In genomic region chr4:13241628-13242479, GRCm38 (mm10) we compare ENCODE assay signal across 10 mouse cellular contexts.
DNase-seq lines count a peak whose midpoint lies in the region; ATAC-seq lines count a peak whose summit lies in the region.
"Had no signal": no experiment of that assay in that cellular context is flagged by ENCODE, and none has a peak within 500 bp of the region (broad histone marks: within the 10 kb centered on the region; RNA-seq: fewer than 3 reads in every experiment).

No protein-coding gene starts in this region.

- no peak overlapping the region for H3K4me2 ChIP-seq in embryonic facial prominence, embryonic 12.5 days (replicated peaks)
- H3K4me2 ChIP-seq in intestine, embryonic 14.5 days (ENCODE audit: low read length) = peak overlapping the region; percentile 23; the same call in 1 of the 2 replicates

- H3K36me3 ChIP-seq in embryonic facial prominence, embryonic 12.5 days = no peaks in the 10 kb centered on the region
- H3K36me3 ChIP-seq in intestine, embryonic 14.5 days (ENCODE audit: control insufficient read depth, insufficient read depth, low read length) = no peaks in the 10 kb centered on the region

- ATAC-seq in embryonic facial prominence, embryonic 12.5 days (ENCODE audit: insufficient number of reproducible peaks, insufficient read depth, low FRiP score, low TSS enrichment) = peak; percentile 89
- peak; percentile 90 for ATAC-seq in intestine, embryonic 14.5 days (replicated peaks; ENCODE audit: low FRiP score, low TSS enrichment, low read depth)

- H3K27ac ChIP-seq in embryonic facial prominence, embryonic 12.5 days = peak overlapping the region; percentile 68
- H3K27ac ChIP-seq in intestine, embryonic 14.5 days (ENCODE audit: low read depth) = peak overlapping the region; percentile 87

- no peaks in the 10 kb centered on the region for H3K9me3 ChIP-seq in embryonic facial prominence, embryonic 12.5 days
- no peaks in the 10 kb centered on the region for H3K9me3 ChIP-seq in intestine, embryonic 14.5 days (ENCODE audit: control insufficient read depth, low read length)

- 30% methylated on average over 21 of the region's 21 CpGs for WGBS in embryonic facial prominence, embryonic 12.5 days
- WGBS in intestine, embryonic 14.5 days = 30% methylated on average over 21 of the region's 21 CpGs

- peaks cover 19% of the 10 kb centered on the region; the same call in 1 of the 2 replicates for H3K4me1 ChIP-seq in embryonic facial prominence, embryonic 12.5 days
- peaks cover 7% of the 10 kb centered on the region; the same call in 1 of the 2 replicates for H3K4me1 ChIP-seq in intestine, embryonic 14.5 days (replicated peaks; ENCODE audit: control insufficient read depth, insufficient read depth, low read length)

- peak; percentile 78 for DNase-seq in heart, adult 11 months
- DNase-seq in heart, postnatal 25 days (ENCODE audit: low spot score) = no peak
- peak; percentile 76 for DNase-seq in intestine, embryonic 14.5 days (ENCODE audit: low spot score)
- peak; percentile 23 for DNase-seq in lung, postnatal 36 days
- DNase-seq in frontal cortex, postnatal 10 days (ENCODE audit: low spot score in 2 of 2) = no peak
- no peak for DNase-seq in right cerebral cortex, postnatal 4 days
- no peak for DNase-seq in cerebellum, postnatal 36 days
- DNase-seq: cerebellum, adult 18-20 months; gastrocnemius, postnatal 25 days had no signal

- H3K27me3 ChIP-seq in embryonic facial prominence, embryonic 12.5 days = no peaks in the 10 kb centered on the region
- no peaks in the 10 kb centered on the region for H3K27me3 ChIP-seq in intestine, embryonic 14.5 days (replicated peaks; ENCODE audit: control insufficient read depth, insufficient read depth, low read length)

- intact Hi-C loops in heart, postnatal 25 days (cut with DNase I) = no loop called here

- no peak overlapping the region for H3K4me3 ChIP-seq in embryonic facial prominence, embryonic 12.5 days
- no peak overlapping the region for H3K4me3 ChIP-seq in intestine, embryonic 14.5 days (ENCODE audit: low read depth, low read length)

- H3K9ac ChIP-seq in embryonic facial prominence, embryonic 12.5 days = no peak overlapping the region
- no peak overlapping the region for H3K9ac ChIP-seq in intestine, embryonic 14.5 days (ENCODE audit: low read length)

Comparison
In these comparisons a context has a peak if more than half of its experiments do, and no peak if none do; other contexts are left out.
1. DNase-seq: peak in heart, adult 11 months (single experiment), intestine, embryonic 14.5 days (single experiment) and lung, postnatal 36 days (single experiment); none in heart, postnatal 25 days (single experiment), frontal cortex, postnatal 10 days (0 of 2), right cerebral cortex, postnatal 4 days (single experiment) and cerebellum, postnatal 36 days (0 of 2).